Mouse (Mus musculus): ENCODE results near the gene Foxl1.

The Foxl1 gene

GRCm38 (mm10) chr8:121164017-121164469 is 36.3 kb downstream of the Foxl1 start:
- no peak for DNase-seq (ENCODE audit: low spot score in 2 of 2)

- DNase-seq (ENCODE audit: low spot score in 2 of 2): no peak
Observed at GRCm38 (mm10) chr8:121168033-121168432, 40.3 kb downstream of the Foxl1 start.

DNA sequence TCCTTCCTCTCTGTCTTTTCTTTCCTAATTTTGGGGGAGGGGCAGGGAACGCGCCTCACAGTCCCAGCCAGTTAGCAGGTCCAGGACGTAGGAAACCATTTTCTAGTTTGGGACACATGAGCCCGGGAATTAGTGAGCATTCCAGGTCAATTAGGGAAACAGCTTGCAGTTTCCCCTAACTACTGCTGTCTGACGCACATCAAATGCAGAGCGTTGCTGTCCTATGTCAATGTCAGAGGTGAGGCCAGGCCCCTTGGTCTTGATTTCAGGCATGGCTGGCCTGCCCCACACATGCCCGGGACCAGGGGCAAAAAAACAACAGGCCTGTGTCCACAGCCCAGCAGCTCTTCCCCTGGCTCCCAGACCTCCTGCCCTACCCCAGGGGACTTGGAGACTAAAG is 42.4 kb downstream of the Foxl1 start:
- no peak for DNase-seq (ENCODE audit: low spot score in 2 of 2)

GRCm38 (mm10) chr8:121170626-121171552 is 43.1 kb downstream of the Foxl1 start:
- no peak for DNase-seq (ENCODE audit: low spot score in 2 of 2)

DNA sequence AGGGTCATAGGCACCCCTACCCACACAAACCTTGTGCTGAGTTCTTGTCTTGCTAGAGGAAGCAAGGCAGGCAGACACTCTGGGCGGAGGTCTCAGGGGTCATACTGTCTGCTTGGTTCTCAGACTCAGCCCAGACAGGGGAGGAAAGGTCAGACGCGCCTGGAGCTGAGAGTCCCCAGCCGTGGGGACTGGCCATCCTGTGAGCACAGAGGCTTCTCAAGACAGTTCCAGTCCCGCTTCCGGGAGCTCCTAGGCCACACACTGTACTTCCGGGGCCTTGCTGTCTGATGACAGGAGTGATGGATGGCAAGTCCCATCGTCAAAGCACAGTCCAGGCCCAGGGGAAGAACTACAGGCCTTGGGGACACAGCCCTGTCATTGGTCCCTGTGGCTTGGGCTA is 44.8 kb downstream of the Foxl1 start:
- DNase-seq (ENCODE audit: low spot score in 2 of 2): no peak

GRCm38 (mm10) chr8:121174178-121174577 is 46.4 kb downstream of the Foxl1 start:
- DNase-seq (ENCODE audit: low spot score in 2 of 2): no peak

DNA sequence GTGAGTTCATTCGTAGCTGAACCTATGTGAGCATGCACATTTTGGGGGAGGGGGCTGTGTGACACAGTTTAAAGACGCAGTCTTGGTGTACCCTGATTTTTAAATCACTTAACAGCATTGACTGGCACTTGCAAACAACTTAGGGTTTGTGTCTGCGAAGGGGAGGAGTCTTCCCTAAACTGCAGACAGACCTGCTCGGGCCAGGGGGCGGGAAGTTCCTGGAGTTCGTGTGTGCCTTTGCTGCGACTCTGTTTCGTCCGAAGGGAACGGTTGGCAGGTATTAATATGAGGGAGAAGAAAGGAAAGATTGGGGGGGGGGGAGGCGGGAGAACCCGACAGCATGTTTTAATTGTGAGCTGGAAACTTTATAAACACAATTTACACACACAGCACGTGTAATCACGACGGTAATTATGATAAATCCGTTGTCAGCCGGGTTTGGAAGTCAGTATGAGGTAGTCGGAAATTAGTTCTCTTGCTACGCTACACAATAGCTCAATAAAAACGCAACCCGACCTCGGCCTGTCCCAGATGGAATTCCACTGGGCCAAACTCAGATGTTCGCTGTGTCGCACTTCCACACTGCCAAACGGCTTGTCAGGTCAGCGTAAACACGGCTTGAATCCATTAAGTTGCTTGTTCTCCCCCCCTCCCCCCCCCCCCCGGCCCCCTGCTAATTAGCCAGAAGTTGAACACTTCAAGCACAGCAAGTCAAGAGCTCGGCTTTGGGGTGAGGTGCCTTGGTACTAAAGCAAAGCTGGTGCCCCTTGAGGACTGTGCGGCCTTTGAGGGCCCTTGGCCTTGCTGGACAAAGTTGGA is 47.2 kb downstream of the Foxl1 start:
- DNase-seq (ENCODE audit: low spot score in 2 of 2): no peak

- no peak for DNase-seq (ENCODE audit: low spot score in 2 of 2)
Observed at GRCm38 (mm10) chr8:121175540-121176090, 47.9 kb downstream of the Foxl1 start.

GRCm38 (mm10) chr8:121176291-121176690 is 48.6 kb downstream of the Foxl1 start:
- no peak for DNase-seq (ENCODE audit: low spot score in 2 of 2)
